Mouse (Mus musculus) layer of hippocampus, postnatal 14 days (tissue): ENCODE results near the gene Mpc2. TPM values are rescaled to one million over a fixed set of nuclear protein-coding genes. Genes with fewer than 3 reads are reported as not detected.

Source experiments
- DNase-seq, 2 experiments: peaks; one replicate each; pipeline ENCODE4 v3.0.0; 2021 to 2022; ENCODE audit warnings: low spot score in 2 of 2, mixed read lengths in 1 of 2
- total RNA-seq, 2 experiments: library from RNA; stranded (reverse); gene quantifications; 2 replicates each; pipeline ENCODE4 v1.2.3; 2021

Mpc2 gene
- total RNA-seq, 2 experiments from 2014 or later: 122 to 131 TPM

- no peak for DNase-seq
Observed at GRCm38 (mm10) chr1:165503307-165504024, 43.0 kb downstream of the Mpc2 start.

GRCm38 (mm10) chr1:165506303-165506702 is 45.9 kb downstream of the Mpc2 start:
- DNase-seq: no peak

- no peak for DNase-seq
Observed at GRCm38 (mm10) chr1:165510161-165510560, 49.7 kb downstream of the Mpc2 start.

GRCm38 (mm10) chr1:165520716-165521115 is 60.3 kb downstream of the Mpc2 start:
- DNase-seq: no peak

Other genes starting within 250 kb of the Mpc2 start
- gene Tiprl, start 223.6 kb upstream of the Mpc2 start, total RNA-seq: 10 to 100 TPM; 60.8 to 62.5 TPM
- 10 to 100 TPM; 56.5 to 63.7 TPM for gene Gpr161, start 164.8 kb upstream of the Mpc2 start, total RNA-seq
- gene Dcaf6, start 162 bp upstream of the Mpc2 start, total RNA-seq: 10 to 100 TPM; 78.1 to 91.7 TPM
- under 1 TPM; 0.41 to 0.48 TPM for gene Adcy10, start 24.5 kb downstream of the Mpc2 start, total RNA-seq
- gene Mpzl1, start 173.9 kb downstream of the Mpc2 start, total RNA-seq: 10 to 100 TPM; 73.9 to 80.1 TPM
- 1 to 10 TPM; 6.3 to 8.7 TPM for gene Rcsd1, start 249.1 kb downstream of the Mpc2 start, total RNA-seq